Mouse (Mus musculus): ENCODE results near the gene Trak1.

The Trak1 gene

DNA sequence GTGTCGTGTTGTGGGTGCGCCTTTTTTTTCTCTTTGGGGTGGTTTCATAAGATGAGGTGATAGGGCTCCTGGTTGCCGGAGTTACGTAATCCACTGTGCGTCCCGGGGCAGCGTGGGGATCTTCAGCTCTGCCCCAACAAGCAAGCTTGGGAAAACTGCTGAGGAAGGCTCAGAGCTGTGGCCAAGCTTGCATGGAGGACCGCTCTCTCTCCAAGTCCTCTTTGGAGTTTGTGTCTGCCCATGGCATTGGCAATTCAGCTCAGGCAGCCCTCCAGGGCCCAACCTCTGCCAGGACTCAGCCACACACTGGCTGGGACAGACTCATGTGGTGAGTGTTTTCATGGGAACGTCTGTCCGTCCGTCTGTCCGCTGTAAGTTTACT, 69.6 kb downstream of the Trak1 start:
- no peak for DNase-seq (ENCODE audit: low read depth in 1 of 2, low spot score in 2 of 2)

- no peak for DNase-seq (ENCODE audit: low read depth in 1 of 2, low spot score in 2 of 2)
These were observed 72.3 kb downstream of the Trak1 start for GRCm38 (mm10) chr9:121369573-121369972.

- no peak for DNase-seq (ENCODE audit: low read depth in 1 of 2, low spot score in 2 of 2)
These were observed 74.1 kb downstream of the Trak1 start for GRCm38 (mm10) chr9:121371346-121371891.

GRCm38 (mm10) chr9:121371946-121372646, 74.8 kb downstream of the Trak1 start:
- no peak for DNase-seq (ENCODE audit: low read depth in 1 of 2, low spot score in 2 of 2)

DNA sequence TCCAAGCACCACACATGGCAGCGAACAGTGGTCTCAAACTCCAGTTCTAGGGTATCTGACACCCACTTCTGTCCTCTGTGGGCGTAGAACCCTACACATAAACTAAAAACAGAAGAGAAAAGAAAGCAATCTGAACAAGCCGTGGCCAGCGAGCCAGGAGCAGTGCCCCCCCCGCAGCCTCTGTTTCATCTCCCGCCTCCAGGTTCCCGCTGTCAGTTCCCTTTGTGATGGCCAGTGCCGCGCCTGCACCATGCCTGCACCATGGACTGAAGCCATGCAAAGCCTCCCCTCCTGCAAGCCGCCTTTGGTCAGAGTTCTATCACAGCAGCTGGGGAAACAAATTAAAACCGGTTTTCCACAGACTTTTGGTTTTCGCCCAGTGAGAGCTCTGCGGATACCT, 75.8 kb downstream of the Trak1 start:
- no peak for DNase-seq (ENCODE audit: low read depth in 1 of 2, low spot score in 2 of 2)

GRCm38 (mm10) chr9:121373512-121373911, 76.2 kb downstream of the Trak1 start:
- DNase-seq (ENCODE audit: low read depth in 1 of 2, low spot score in 2 of 2): no peak

DNA sequence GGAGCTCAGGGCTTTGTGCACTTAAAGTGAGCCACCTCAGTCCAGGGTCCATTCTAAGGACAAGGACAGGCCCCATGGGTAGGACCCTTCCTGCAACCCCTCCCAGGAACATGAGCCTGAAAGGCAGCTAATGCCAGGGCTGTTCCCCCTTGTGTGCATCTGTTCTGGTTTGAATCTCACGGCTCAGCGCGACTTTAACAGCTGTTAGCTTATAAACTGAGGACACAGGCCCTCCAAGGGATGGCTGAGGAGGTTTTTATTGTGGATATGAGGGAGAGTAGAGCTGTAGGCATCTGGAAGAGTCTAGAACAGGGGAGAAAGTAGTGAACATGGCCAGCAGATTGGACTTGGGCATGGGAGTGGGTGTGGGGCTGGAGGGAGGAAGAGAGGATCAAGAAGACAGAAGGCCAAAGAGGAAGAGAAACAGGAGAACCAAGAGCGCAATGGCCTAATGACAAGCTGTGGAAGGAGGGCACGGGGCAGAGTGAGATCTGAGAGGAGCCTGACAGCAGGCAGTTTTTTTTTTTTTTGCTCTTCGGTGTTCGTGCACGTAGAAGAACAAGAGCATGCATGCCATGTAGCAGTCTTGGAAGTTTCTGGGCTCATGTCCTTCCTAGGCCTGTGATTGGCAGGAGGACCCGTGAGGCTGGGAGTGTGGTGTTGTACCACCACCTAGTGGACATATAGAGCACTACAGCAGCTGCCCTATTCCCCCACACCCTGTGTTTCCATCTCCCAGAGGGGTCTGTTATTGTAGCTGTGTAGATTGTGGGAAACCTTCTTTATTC, 77.0 kb downstream of the Trak1 start:
- no peak for DNase-seq (ENCODE audit: low read depth in 1 of 2, low spot score in 2 of 2)

GRCm38 (mm10) chr9:121374864-121375255, 77.6 kb downstream of the Trak1 start:
- DNase-seq (ENCODE audit: low read depth in 1 of 2, low spot score in 2 of 2): no peak

DNA sequence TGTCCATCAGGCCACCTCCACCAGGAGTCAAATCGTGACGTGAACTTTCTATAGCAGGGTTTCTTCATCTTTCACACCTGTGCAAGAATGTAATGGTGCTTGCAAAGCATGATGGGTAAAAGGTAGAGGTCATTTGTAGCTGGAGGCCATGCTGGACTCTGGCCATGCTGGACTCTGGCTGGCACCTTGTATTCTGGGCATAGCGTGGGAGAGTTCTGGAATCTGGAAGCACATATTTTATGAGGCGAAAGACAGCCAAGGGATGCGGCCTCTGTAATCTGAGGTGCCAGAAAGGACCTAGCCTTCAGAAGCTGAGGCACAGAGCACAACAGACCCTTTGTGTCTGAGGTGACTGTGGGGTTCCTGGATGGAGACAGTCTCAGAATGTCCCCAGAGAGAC, 78.8 kb downstream of the Trak1 start:
- no peak for DNase-seq (ENCODE audit: low read depth in 1 of 2, low spot score in 2 of 2)

GRCm38 (mm10) chr9:121380310-121380920, 83.1 kb downstream of the Trak1 start:
- DNase-seq (ENCODE audit: low read depth in 1 of 2, low spot score in 2 of 2): no peak

GRCm38 (mm10) chr9:121381678-121382297, 84.5 kb downstream of the Trak1 start:
- DNase-seq (ENCODE audit: low read depth in 1 of 2, low spot score in 2 of 2): no peak

- DNase-seq (ENCODE audit: low read depth in 1 of 2, low spot score in 2 of 2): no peak
These were observed 85.3 kb downstream of the Trak1 start for GRCm38 (mm10) chr9:121382568-121382967.

DNA sequence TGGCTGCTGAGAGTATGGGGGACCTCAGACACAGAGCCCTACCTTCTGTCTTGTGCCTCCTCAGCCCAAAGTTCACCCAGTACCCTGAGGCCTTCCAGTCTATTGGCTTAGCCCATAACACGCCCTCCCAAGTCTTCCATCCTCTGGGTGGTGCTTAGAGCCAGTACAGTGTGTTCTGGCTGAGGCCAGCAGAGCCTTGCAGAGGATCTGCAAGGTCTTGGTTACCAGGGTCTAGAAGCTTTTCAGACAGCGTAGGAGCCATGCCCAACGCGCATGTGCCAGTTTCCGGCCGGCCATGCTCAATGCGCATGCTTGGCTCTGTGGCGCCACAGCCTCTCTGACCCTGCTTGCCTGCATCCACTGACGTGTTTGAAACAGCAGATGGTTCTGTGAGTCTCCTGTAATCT, 85.9 kb downstream of the Trak1 start:
- DNase-seq (ENCODE audit: low read depth in 1 of 2, low spot score in 2 of 2): no peak

- no peak for DNase-seq (ENCODE audit: low read depth in 1 of 2, low spot score in 2 of 2)
These were observed 87.3 kb downstream of the Trak1 start for GRCm38 (mm10) chr9:121384620-121385019.

DNA sequence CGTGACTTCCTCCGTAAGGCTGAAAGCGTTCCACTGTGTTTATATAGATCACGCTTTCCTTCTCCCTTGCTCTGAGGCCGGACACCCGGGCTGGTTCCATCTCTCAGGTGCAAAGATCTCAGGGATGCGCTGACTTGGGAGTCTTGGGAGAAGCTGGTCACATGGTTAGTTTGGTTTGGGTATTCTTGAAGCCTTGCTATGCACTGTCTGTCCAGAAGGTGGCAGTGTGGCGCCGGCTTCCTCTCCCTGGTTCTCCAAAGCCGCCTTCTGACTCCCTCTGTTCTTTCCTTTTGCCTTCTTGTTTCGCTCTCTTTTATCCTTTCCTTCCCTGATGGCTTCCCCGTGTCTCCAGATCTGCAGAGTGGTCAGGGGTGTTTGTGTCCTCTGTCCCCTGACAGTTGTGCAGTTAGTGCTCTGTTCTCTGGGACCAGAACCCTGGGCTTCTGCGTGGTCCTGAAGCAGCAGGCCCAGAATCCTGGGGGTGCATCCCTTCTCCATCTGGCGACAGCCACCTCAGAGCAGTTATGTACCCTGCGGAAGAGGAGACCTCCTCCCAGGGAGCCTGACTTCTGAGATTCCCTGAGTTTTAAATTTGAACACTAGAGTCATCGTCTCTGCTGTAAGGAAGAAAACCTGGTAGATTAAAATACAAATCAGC, 87.9 kb downstream of the Trak1 start:
- DNase-seq (ENCODE audit: low read depth in 1 of 2, low spot score in 2 of 2): peak; percentile 23 to 47

GRCm38 (mm10) chr9:121385749-121386350, 88.5 kb downstream of the Trak1 start:
- DNase-seq (ENCODE audit: low read depth in 1 of 2, low spot score in 2 of 2): no peak

- no peak for DNase-seq (ENCODE audit: low read depth in 1 of 2, low spot score in 2 of 2)
These were observed 90.4 kb downstream of the Trak1 start for GRCm38 (mm10) chr9:121387539-121388272.

DNA sequence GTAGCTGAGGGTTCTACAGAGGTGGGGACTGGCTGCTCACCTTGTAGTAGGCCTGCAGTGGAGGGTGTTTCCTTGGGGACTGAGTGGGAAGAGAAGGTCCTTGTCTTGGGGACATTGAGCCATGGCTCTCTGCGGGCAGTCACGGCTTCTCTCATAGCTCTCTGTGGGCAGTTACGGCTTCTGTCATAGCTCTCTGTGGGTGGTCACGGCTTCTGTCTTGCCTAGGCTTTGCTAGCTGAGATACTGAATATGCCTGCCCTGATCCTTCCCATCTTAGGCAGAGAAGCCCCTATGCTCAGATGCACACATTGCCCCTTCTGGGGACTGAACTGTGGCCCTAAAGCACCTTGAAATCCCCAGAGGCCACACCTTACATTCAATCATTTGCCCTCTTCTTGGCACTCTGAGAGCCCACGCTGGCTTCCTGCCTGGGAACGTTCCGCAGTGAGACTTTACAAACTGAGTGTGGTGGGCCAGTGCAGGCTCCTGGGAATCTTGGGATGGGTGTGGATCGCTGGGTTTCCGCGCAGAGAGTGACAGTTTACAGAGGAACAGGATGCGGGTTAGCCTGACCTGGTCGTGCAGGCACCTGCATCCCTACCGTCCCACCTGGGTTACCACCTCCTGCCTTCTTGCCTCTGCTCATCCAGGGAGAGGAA, 91.1 kb downstream of the Trak1 start:
- DNase-seq (ENCODE audit: low read depth in 1 of 2, low spot score in 2 of 2): no peak

DNA sequence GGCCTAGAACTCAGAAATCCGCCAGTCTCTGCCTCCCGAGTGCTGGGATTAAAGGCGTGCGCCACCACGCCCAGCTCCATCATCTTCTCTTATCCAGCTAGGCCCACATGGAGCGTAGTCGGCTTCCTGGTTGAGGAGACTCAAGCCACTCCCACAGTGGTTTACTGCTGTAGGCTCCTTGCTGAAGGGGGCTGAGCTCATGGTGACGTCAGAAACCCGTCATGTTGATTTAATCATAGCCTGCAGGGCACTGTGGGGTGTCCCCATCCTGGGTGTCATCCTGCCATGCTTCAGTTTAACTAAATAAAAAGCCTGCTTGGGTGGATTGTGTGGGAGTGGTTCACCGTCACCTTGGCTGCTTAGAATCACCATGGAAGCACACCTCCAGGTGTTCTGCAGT, 92.0 kb downstream of the Trak1 start:
- no peak for DNase-seq (ENCODE audit: low read depth in 1 of 2, low spot score in 2 of 2)
